ENCODE assay signal across 22 mouse cellular contexts in genomic region chr6:142314285-142314684, GRCm38 (mm10). TPM values are rescaled to one million over a fixed set of nuclear protein-coding genes. Genes with fewer than 3 reads are reported as not detected.
A peak's percentile ranks its signal among the peaks of the same experiment; 100 is the strongest.
DNase-seq lines count a peak whose midpoint lies in the region; ATAC-seq and TF ChIP-seq lines count a peak whose summit lies in the region.
"Had no signal": no experiment of that assay in that cellular context is flagged by ENCODE, and none has a peak within 500 bp of the region (broad histone marks: within the 10 kb centered on the region; RNA-seq: fewer than 3 reads in every experiment).

No protein-coding gene starts in this region.

- H3K4me1 ChIP-seq in kidney, adult 2 months (ENCODE audit: control insufficient read depth, insufficient read depth, low read length) = no peaks in the 10 kb centered on the region
- H3K4me1 ChIP-seq in kidney, embryonic 16.5 days (ENCODE audit: insufficient read depth, low read length) = no peaks in the 10 kb centered on the region
- no peaks in the 10 kb centered on the region for H3K4me1 ChIP-seq in limb, embryonic 15.5 days
- H3K4me1 ChIP-seq in limb, embryonic 10.5 days = no peaks in the 10 kb centered on the region

- no peaks in the 10 kb centered on the region; the same call in 1 of the 2 replicates for H3K27me3 ChIP-seq in kidney, adult 2 months (replicated peaks; ENCODE audit: control insufficient read depth, insufficient read depth, low read length)
- H3K27me3 ChIP-seq in kidney, embryonic 16.5 days (ENCODE audit: insufficient read depth, low read length) = no peaks in the 10 kb centered on the region
- H3K27me3 ChIP-seq in limb, embryonic 15.5 days = no peaks in the 10 kb centered on the region
- H3K27me3 ChIP-seq in limb, embryonic 10.5 days (ENCODE audit: low read depth, poor library complexity, severe bottlenecking) = no peaks in the 10 kb centered on the region
- H3K27me3 ChIP-seq: CH12.LX, Patski had no signal

- H3K9me3 ChIP-seq in kidney, embryonic 16.5 days (ENCODE audit: low read length) = peaks cover 4% of the 10 kb centered on the region
- no peaks in the 10 kb centered on the region for H3K9me3 ChIP-seq in limb, embryonic 15.5 days
- 0 out of 2 replicates have a peak, but pooled peaks cover 2% of the 10 kb centered on the region for H3K9me3 ChIP-seq in limb, embryonic 10.5 days (replicated peaks)
- H3K9me3 ChIP-seq: G1E had no signal

- TF ChIP-seq POLR2A in kidney, adult 2 months (IDR thresholded peaks at IDR 0.05; ENCODE audit: low read depth, low read length) = no peak

- 70% methylated on average over 5 of the region's 5 CpGs for WGBS in kidney, adult 2 months
- 79% methylated on average over 5 of the region's 5 CpGs for WGBS in kidney, embryonic 16.5 days
- WGBS in limb, embryonic 15.5 days = 84% methylated on average over 5 of the region's 5 CpGs
- WGBS in limb, embryonic 10.5 days = 80% methylated on average over 5 of the region's 5 CpGs

- TF ChIP-seq CTCF in kidney, adult 2 months (conservative IDR thresholded peaks at IDR 0.05; ENCODE audit: insufficient read depth, insufficient read length, low read depth, low read length) = no peak

- peak; percentile 54 for DNase-seq in kidney, adult 2 months
- DNase-seq in kidney, postnatal 10 days = no peak
- peak; percentile 30 for DNase-seq in kidney, adult 9 months
- no peak for DNase-seq in limb, embryonic 10.5 days (ENCODE audit: low spot score)
- DNase-seq: adrenal gland, adult 2 months; adrenal gland, adult 8-10 months; adrenal gland, postnatal 10 days; adrenal gland, postnatal 14 days; adrenal gland, postnatal 25 days; adrenal gland, postnatal 36 days; B cell, adult 2 months; cerebellum, adult 11 months; cerebellum, adult 11-12 months; cerebellum, adult 18-20 months had no signal

- ATAC-seq in kidney, embryonic 16.5 days (ENCODE audit: low FRiP score, low TSS enrichment) = no peak
- peak; percentile 48; the same call in 1 of the 2 replicates for ATAC-seq in limb, embryonic 15.5 days (ENCODE audit: insufficient number of reproducible peaks, low FRiP score, low TSS enrichment, low read depth)
- ATAC-seq: activated CD4-positive, CD25-positive, alpha-beta regulatory T cell, adult 4 months; CD4-positive, CD25-positive, alpha-beta regulatory T cell, adult 4 months; Patski had no signal

- H3K27ac ChIP-seq in kidney, adult 2 months (ENCODE audit: insufficient read depth, low read depth, low read length) = no peak overlapping the region
- no peak overlapping the region for H3K27ac ChIP-seq in kidney, embryonic 16.5 days (ENCODE audit: low read length)
- H3K27ac ChIP-seq in limb, embryonic 15.5 days = no peak overlapping the region
- H3K27ac ChIP-seq in limb, embryonic 10.5 days = no peak overlapping the region

- H3K9ac ChIP-seq in kidney, embryonic 16.5 days (replicated peaks; ENCODE audit: low read length) = no peak overlapping the region
- no peak overlapping the region for H3K9ac ChIP-seq in limb, embryonic 15.5 days

- no peak overlapping the region for H3K4me3 ChIP-seq in kidney, adult 2 months (ENCODE audit: insufficient read depth, low read depth, low read length)
- no peak overlapping the region for H3K4me3 ChIP-seq in kidney, embryonic 16.5 days (ENCODE audit: low read length)
- H3K4me3 ChIP-seq in limb, embryonic 15.5 days = no peak overlapping the region
- H3K4me3 ChIP-seq in limb, embryonic 10.5 days = no peak overlapping the region

- H3K4me2 ChIP-seq in kidney, embryonic 16.5 days (replicated peaks; ENCODE audit: low read depth, low read length) = no peak overlapping the region
- H3K4me2 ChIP-seq in limb, embryonic 15.5 days = no peak overlapping the region

- no peaks in the 10 kb centered on the region for H3K36me3 ChIP-seq in kidney, adult 2 months (ENCODE audit: control insufficient read depth, insufficient read depth, low read length)
- H3K36me3 ChIP-seq in kidney, embryonic 16.5 days (ENCODE audit: insufficient read depth, low read length) = no peaks in the 10 kb centered on the region
- no peaks in the 10 kb centered on the region for H3K36me3 ChIP-seq in limb, embryonic 15.5 days
- no peaks in the 10 kb centered on the region for H3K36me3 ChIP-seq in limb, embryonic 10.5 days
- H3K36me3 ChIP-seq: G1E had no signal

RNA-seq across cellular contexts. Expression of gene Slco1a5, which starts 8.5 kb away (rescaled TPM):
- not detected in 2 replicates for polyA plus RNA-seq in kidney, adult 2 months (2012; rRNA removed)
- 0.17 TPM in 1 of 2 replicates, not detected in the other for polyA plus RNA-seq in kidney, embryonic 16.5 days (2015; fragmentation: Nextera tagmentation; extraction: Ambion mirVana)
- polyA plus RNA-seq in limb, embryonic 15.5 days (2015; fragmentation: Nextera tagmentation; extraction: Ambion mirVana) = 0.56 and 0.78 TPM in 2 replicates
- polyA plus RNA-seq in limb, embryonic 10.5 days (2016; fragmentation: Nextera tagmentation; extraction: Ambion mirVana) = 0.06 TPM in 1 of 2 replicates, not detected in the other
- polyA plus RNA-seq: activated CD4-positive, CD25-positive, alpha-beta regulatory T cell, adult 4 months; adrenal gland, adult 2 months; CD4-positive, CD25-positive, alpha-beta regulatory T cell, adult 4 months; G1E had no signal

RNA-seq across cellular contexts. Expression of gene Iapp, which starts 16.1 kb away (rescaled TPM):
- not detected in 2 replicates for polyA plus RNA-seq in kidney, adult 2 months (2012; rRNA removed)
- polyA plus RNA-seq in kidney, embryonic 16.5 days (2015; fragmentation: Nextera tagmentation; extraction: Ambion mirVana) = not detected in 2 replicates
- polyA plus RNA-seq in limb, embryonic 15.5 days (2015; fragmentation: Nextera tagmentation; extraction: Ambion mirVana) = not detected in 2 replicates
- not detected in 2 replicates for polyA plus RNA-seq in limb, embryonic 10.5 days (2016; fragmentation: Nextera tagmentation; extraction: Ambion mirVana)
- polyA plus RNA-seq: activated CD4-positive, CD25-positive, alpha-beta regulatory T cell, adult 4 months; adrenal gland, adult 2 months; C2C12; CD4-positive, CD25-positive, alpha-beta regulatory T cell, adult 4 months; G1E had no signal

RNA-seq across cellular contexts. Expression of gene Pyroxd1, which starts 31.2 kb away (rescaled TPM):
- polyA plus RNA-seq in kidney, adult 2 months (2012; rRNA removed) = 5.6 and 6.0 TPM in 2 replicates
- 18.3 and 20.2 TPM in 2 replicates for polyA plus RNA-seq in kidney, embryonic 16.5 days (2015; fragmentation: Nextera tagmentation; extraction: Ambion mirVana)
- 15.8 and 16.7 TPM in 2 replicates for polyA plus RNA-seq in limb, embryonic 15.5 days (2015; fragmentation: Nextera tagmentation; extraction: Ambion mirVana)
- 13.5 and 17.0 TPM in 2 replicates for polyA plus RNA-seq in limb, embryonic 10.5 days (2016; fragmentation: Nextera tagmentation; extraction: Ambion mirVana)

Comparison
In these comparisons a context has a peak if more than half of its experiments do, and no peak if none do; other contexts are left out.
1. DNase-seq: peak in kidney, adult 2 months (single experiment) and kidney, adult 9 months (single experiment); none in kidney, postnatal 10 days (single experiment) and limb, embryonic 10.5 days (single experiment).